Mouse (Mus musculus): ENCODE data around the gene Wdr17. TPM values are rescaled to one million over a fixed set of nuclear protein-coding genes. Genes with fewer than 3 reads are reported as not detected.

Gene Wdr17
- total RNA-seq (2023), result not detected

DNA sequence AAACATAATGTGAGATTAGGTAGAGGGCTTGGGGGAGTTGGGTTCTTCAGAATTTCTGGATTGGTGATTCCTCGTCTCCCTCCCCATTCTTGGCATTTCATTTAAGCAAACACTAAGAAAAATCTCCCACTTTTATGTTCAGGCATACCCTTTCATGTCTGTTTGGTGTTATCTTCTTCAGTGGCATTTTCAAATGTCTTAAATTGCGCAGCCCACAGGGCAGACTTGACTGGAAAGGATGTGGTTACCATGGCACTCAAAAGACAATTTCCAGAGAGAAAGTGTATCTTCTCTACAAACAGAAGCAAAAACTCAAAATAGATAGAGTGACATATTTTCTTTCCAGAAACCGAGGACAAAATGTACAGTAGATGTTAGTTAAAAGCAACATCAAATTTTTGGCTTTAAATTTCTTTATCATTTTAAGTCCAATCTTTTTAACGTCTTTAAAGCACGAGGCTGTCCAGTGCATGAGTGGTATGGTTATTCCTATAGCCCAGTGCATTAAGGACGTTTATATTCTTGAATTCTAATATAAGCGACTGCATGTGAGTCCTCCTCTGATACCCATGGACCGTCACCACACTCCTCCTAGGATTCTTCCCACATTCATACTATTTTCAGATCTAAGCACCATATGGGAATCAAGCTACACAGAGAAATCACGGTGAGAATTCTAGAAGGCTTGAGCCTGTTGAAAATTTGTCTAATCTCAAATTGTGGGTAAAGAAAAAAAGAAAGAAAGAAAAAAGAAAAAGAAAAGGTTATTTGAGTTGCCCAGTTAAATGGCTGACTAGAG is at the start of gene Wdr17:
Gene Wdr17, minus strand, starts transcription at position 198 of the 799 bp plus-strand sequence.

DNA sequence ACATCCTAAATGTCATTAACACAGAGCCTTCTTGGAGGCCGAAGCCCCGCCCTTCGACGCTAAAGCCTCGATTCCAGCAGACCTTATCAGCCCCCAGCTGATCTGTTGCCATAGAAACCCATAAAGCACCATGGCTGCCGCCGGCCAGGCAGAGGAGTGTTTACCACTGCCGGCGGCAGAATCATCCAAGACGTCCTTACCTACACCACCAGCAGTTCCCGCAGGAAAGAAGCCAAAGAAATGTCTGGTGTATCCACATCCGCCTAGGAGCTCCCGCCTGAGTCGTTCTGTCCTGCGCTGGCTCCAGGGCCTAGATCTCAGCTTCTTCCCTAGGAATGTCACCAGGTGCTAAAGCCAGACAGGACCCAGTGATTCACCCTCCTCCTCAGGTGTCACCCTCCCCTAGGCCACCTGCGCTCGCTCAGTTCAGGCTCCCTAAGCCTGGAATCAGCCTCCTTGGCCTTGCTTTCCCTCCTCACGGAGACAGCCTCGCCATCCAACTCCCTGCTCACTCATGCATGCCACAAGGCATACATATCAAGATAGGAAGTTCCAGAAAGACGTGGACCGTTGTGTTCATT is 286.2 kb downstream of the Wdr17 start, which contains the start of gene Spata4:
Gene Spata4, plus strand, starts transcription at position 111 of the 581 bp plus-strand sequence.

Other genes starting within 250 kb of the Wdr17 start
- not detected for gene Gpm6a, start 67.7 kb upstream of the Wdr17 start, total RNA-seq (2023)

Measured in T-cell, adult 66 days (primary cell).